ENCODE assay signal across 8 mouse cellular contexts in genomic region chr3:107895720-107896569, GRCm38 (mm10). TPM values are rescaled to one million over a fixed set of nuclear protein-coding genes. Genes with fewer than 3 reads are reported as not detected.
DNase-seq lines count a peak whose midpoint lies in the region; ATAC-seq and TF ChIP-seq lines count a peak whose summit lies in the region.

Gstm5 (plus strand) TSS chr3:107895821.

- peak; percentile 93 for ATAC-seq in heart, embryonic 12.5 days (ENCODE audit: insufficient number of reproducible peaks, low FRiP score)
- peak; percentile 98 for ATAC-seq in kidney, embryonic 16.5 days (ENCODE audit: low FRiP score, low TSS enrichment)
- peak; percentile 91 for ATAC-seq in limb, embryonic 15.5 days (ENCODE audit: insufficient number of reproducible peaks, low FRiP score, low TSS enrichment, low read depth)
- ATAC-seq in midbrain, embryonic 16.5 days: peak; percentile 97

- no peaks in the 10 kb centered on the region for H3K36me3 ChIP-seq in C2C12 (ENCODE audit: control insufficient read depth, insufficient read depth)
- peaks cover 17% of the 10 kb centered on the region for H3K36me3 ChIP-seq in heart, embryonic 12.5 days
- no peaks in the 10 kb centered on the region for H3K36me3 ChIP-seq in kidney, embryonic 16.5 days (ENCODE audit: insufficient read depth, low read length)
- peaks cover 32% of the 10 kb centered on the region for H3K36me3 ChIP-seq in limb, embryonic 15.5 days
- peaks cover 16% of the 10 kb centered on the region for H3K36me3 ChIP-seq in midbrain, embryonic 16.5 days (ENCODE audit: control insufficient read depth, insufficient read depth, low read length)

- H3K79me3 ChIP-seq in C2C12 (ENCODE audit: low read depth): no peaks in the 10 kb centered on the region

- peak within 1 kb of the TSS; percentile 67 for H3K27ac ChIP-seq in heart, embryonic 12.5 days (ENCODE audit: poor library complexity, severe bottlenecking)
- H3K27ac ChIP-seq in kidney, embryonic 16.5 days (ENCODE audit: low read length): peak within 1 kb of the TSS; percentile 72; the same call in 1 of the 2 replicates
- H3K27ac ChIP-seq in limb, embryonic 15.5 days: peak within 1 kb of the TSS; percentile 75
- H3K27ac ChIP-seq in midbrain, embryonic 16.5 days (ENCODE audit: low read length): peak within 1 kb of the TSS; percentile 85

- H3K27me3 ChIP-seq in C2C12 (ENCODE audit: control insufficient read depth, insufficient read depth, insufficient read length): peaks cover 3% of the 10 kb centered on the region
- H3K27me3 ChIP-seq in heart, embryonic 12.5 days (replicated peaks): no peaks in the 10 kb centered on the region
- no peaks in the 10 kb centered on the region for H3K27me3 ChIP-seq in kidney, embryonic 16.5 days (ENCODE audit: insufficient read depth, low read length)
- H3K27me3 ChIP-seq in limb, embryonic 15.5 days: no peaks in the 10 kb centered on the region
- no peaks in the 10 kb centered on the region for H3K27me3 ChIP-seq in midbrain, embryonic 16.5 days (ENCODE audit: control insufficient read depth, insufficient read depth, low read depth, low read length)

- H3ac ChIP-seq in C2C12 (ENCODE audit: control insufficient read depth, insufficient read length, low read depth): peak within 1 kb of the TSS; percentile 60

- no peaks in the 10 kb centered on the region for H3K9me3 ChIP-seq in heart, embryonic 12.5 days (replicated peaks)
- no peaks in the 10 kb centered on the region for H3K9me3 ChIP-seq in kidney, embryonic 16.5 days (ENCODE audit: low read length)
- H3K9me3 ChIP-seq in limb, embryonic 15.5 days: no peaks in the 10 kb centered on the region
- no peaks in the 10 kb centered on the region for H3K9me3 ChIP-seq in midbrain, embryonic 16.5 days (replicated peaks; ENCODE audit: control insufficient read depth, low read length, poor library complexity, severe bottlenecking)

- WGBS in heart, embryonic 12.5 days: 8% methylated on average over 40 of the region's 40 CpGs
- 8% methylated on average over 40 of the region's 40 CpGs for WGBS in kidney, embryonic 16.5 days
- WGBS in limb, embryonic 15.5 days: 7% methylated on average over 40 of the region's 40 CpGs
- 4% methylated on average over 40 of the region's 40 CpGs for WGBS in midbrain, embryonic 16.5 days

- peaks cover 7% of the 10 kb centered on the region for H3K4me1 ChIP-seq in heart, embryonic 12.5 days (replicated peaks)
- peaks cover 14% of the 10 kb centered on the region for H3K4me1 ChIP-seq in kidney, embryonic 16.5 days (ENCODE audit: insufficient read depth, low read length)
- H3K4me1 ChIP-seq in limb, embryonic 15.5 days: peaks cover 10% of the 10 kb centered on the region
- peaks cover 7% of the 10 kb centered on the region for H3K4me1 ChIP-seq in midbrain, embryonic 16.5 days (ENCODE audit: control insufficient read depth, insufficient read depth, low read length)

- TF ChIP-seq CTCF in C2C12 (IDR thresholded peaks at IDR 0.05; ENCODE audit: control insufficient read depth, insufficient read depth, insufficient read length): no peak

- peak; percentile 50 for DNase-seq in c-Kit-positive CD71-negative TER-119-negative erythroid progenitor cells, embryonic 14.5 days (ENCODE audit: low read depth)
- DNase-seq in fibroblast of lung, adult 2 months (ENCODE audit: low read depth): peak; percentile 84
- DNase-seq in spleen, postnatal 14 days (ENCODE audit: low spot score in 2 of 2): peak; percentile 42 to 43

- no peaks in the 10 kb centered on the region for H3K79me2 ChIP-seq in C2C12 (ENCODE audit: control insufficient read depth, insufficient read depth)

- peak within 1 kb of the TSS; percentile 87 for H3K4me2 ChIP-seq in heart, embryonic 12.5 days
- H3K4me2 ChIP-seq in kidney, embryonic 16.5 days (replicated peaks; ENCODE audit: low read depth, low read length): peak within 1 kb of the TSS; percentile 84
- peak within 1 kb of the TSS; percentile 67 for H3K4me2 ChIP-seq in limb, embryonic 15.5 days
- peak within 1 kb of the TSS; percentile 81 for H3K4me2 ChIP-seq in midbrain, embryonic 16.5 days (ENCODE audit: low read length)

- peak within 1 kb of the TSS; percentile 25 for H3K4me3 ChIP-seq in C2C12 (ENCODE audit: insufficient read depth, poor library complexity, severe bottlenecking)
- peak within 1 kb of the TSS; percentile 77 for H3K4me3 ChIP-seq in heart, embryonic 12.5 days
- peak within 1 kb of the TSS; percentile 68 for H3K4me3 ChIP-seq in kidney, embryonic 16.5 days (ENCODE audit: low read length)
- H3K4me3 ChIP-seq in limb, embryonic 15.5 days: peak within 1 kb of the TSS; percentile 57
- H3K4me3 ChIP-seq in midbrain, embryonic 16.5 days (ENCODE audit: low read depth, low read length): peak within 1 kb of the TSS; percentile 87

- H3K9ac ChIP-seq in heart, embryonic 12.5 days: peak within 1 kb of the TSS; percentile 84
- peak within 1 kb of the TSS; percentile 88 for H3K9ac ChIP-seq in kidney, embryonic 16.5 days (replicated peaks; ENCODE audit: low read length)
- peak within 1 kb of the TSS; percentile 65 for H3K9ac ChIP-seq in limb, embryonic 15.5 days
- H3K9ac ChIP-seq in midbrain, embryonic 16.5 days (ENCODE audit: low read depth, low read length): peak within 1 kb of the TSS; percentile 91

TF ChIP-seq in C2C12, 6 proteins besides CTCF, POLR2A, EP300 and RAD21:
- TF ChIP-seq USF1 (IDR thresholded peaks at IDR 0.05; ENCODE audit: low read depth) (no peak), FOSL1 (IDR thresholded peaks at IDR 0.05; ENCODE audit: insufficient read depth, low read length, poor library complexity, severe bottlenecking) (no peak), MAX (IDR thresholded peaks at IDR 0.05) (peak; percentile 55), CEBPB (IDR thresholded peaks at IDR 0.05; ENCODE audit: low read depth) (no peak), MYOG (IDR thresholded peaks at IDR 0.05; ENCODE audit: control insufficient read depth, extremely low read depth, insufficient read length) (no peak), MYOD1 (IDR thresholded peaks at IDR 0.05; ENCODE audit: control insufficient read depth, insufficient read length, low read depth) (no peak)

RNA-seq across cellular contexts. Expression of gene Gstm5, which starts in this region (rescaled TPM):
- polyA plus RNA-seq in C2C12 (2012; fragmentation: generic; extraction: Trizol): 20.7 TPM
- polyA plus RNA-seq in heart, embryonic 12.5 days (2016; fragmentation: Nextera tagmentation; extraction: Ambion mirVana): 118 and 119 TPM in 2 replicates
- polyA plus RNA-seq in kidney, embryonic 16.5 days (2015; fragmentation: Nextera tagmentation; extraction: Ambion mirVana): 170 and 171 TPM in 2 replicates
- polyA plus RNA-seq in limb, embryonic 15.5 days (2015; fragmentation: Nextera tagmentation; extraction: Ambion mirVana): 168 and 185 TPM in 2 replicates
- polyA plus RNA-seq in midbrain, embryonic 16.5 days (2015; fragmentation: Nextera tagmentation; extraction: Ambion mirVana): 225 and 239 TPM in 2 replicates

Comparison
In these comparisons a context has a peak if more than half of its experiments do, and no peak if none do; other contexts are left out.
1. Peak in every context shown above with its lines: DNase-seq, ATAC-seq, H3K4me3 ChIP-seq and H3K27ac ChIP-seq.
2. H3K4me3 ChIP-seq: peak in every context shown above with its lines; median percentile 87 in midbrain, embryonic 16.5 days; 77 in heart, embryonic 12.5 days; 68 in kidney, embryonic 16.5 days; 57 in limb, embryonic 15.5 days; 25 in C2C12.